Mouse (Mus musculus): ENCODE results near the gene Ckmt2. TPM values are rescaled to one million over a fixed set of nuclear protein-coding genes. Genes with fewer than 3 reads are reported as not detected.
A peak's percentile ranks its signal among the peaks of the same experiment; 100 is the strongest.

The Ckmt2 gene
- polyA plus RNA-seq, 1 experiment: not detected

DNA sequence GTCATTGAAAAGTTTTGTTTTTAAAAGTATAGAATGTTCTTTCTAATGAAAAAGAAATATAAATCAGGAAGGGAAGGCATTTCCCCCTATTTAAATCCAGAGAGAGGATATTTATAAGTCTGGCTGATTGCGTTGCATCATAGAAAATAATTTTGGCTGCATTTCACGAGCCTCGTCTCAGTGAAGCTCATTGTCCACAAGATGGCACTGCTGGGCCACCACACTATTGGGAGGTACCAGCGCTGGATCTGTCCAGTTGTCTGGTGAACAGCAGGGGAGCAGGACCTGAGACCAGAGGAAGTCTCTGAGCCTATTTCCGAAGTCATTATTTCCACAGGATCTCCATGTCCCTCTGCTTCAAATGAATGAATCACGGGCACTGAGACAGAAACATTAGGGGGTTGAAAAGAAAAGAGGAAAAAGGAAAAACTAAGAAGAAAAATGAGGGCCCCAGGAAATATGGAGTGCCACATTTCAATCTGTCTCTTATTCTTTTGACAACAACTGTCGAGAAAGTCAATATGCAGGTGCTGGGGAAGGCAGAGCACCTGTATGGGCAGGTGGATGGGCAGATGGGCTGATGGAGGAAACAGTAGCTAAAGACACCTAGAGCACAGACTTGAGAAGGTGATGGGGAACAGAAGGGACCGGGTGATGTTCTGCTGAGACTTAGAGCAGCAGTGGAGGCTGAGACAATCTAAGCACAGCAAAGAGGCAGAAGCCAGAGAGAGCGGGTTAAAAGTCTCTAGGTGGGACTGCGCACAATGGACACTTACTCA lies 31.7 kb upstream of the Ckmt2 start:
- Histone ChIP-seq H3K4me3 (ENCODE audit: insufficient read depth, low read depth, low read length) (no peak overlapping the region), H3K4me1 (ENCODE audit: control insufficient read depth, insufficient read depth, low read length) (no peaks in the 10 kb centered on the region), H3K27ac (ENCODE audit: insufficient read depth, low read depth, low read length) (no peak overlapping the region)
- TF ChIP-seq POLR2A (IDR thresholded peaks at IDR 0.05; ENCODE audit: insufficient read depth, low read depth, low read length) (no peak), CTCF (IDR thresholded peaks at IDR 0.05; ENCODE audit: insufficient read depth, low read depth, low read length) (peak; percentile 58; the same call in 1 of the 2 replicates)
- 33% methylated on average over 10 of the region's 10 CpGs for WGBS

DNA sequence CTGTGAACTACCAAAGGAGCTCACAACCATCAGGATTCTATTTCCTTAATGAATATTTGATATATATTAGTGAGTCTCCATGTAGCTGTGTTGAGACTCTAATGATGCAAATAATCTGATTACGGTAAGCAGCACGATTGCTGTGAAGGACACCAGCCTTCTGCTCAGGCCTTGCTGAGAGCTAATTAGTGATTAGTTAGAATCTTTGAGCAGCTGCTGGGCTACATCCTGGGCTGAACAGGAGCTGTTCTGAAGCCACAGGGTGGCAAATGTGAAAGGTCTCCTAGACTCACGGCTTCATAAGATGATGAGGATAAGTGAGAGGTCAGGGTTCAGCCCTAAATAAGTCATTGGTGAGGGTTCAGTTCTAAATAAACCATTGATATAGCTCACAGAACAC lies 29.7 kb upstream of the Ckmt2 start:
- WGBS: 50% methylated on average over 3 of the region's 3 CpGs
- Histone ChIP-seq H3K27ac (ENCODE audit: insufficient read depth, low read depth, low read length) (no peak overlapping the region), H3K4me1 (ENCODE audit: control insufficient read depth, insufficient read depth, low read length) (no peaks in the 10 kb centered on the region), H3K4me3 (ENCODE audit: insufficient read depth, low read depth, low read length) (no peak overlapping the region)
- TF ChIP-seq CTCF (IDR thresholded peaks at IDR 0.05; ENCODE audit: insufficient read depth, low read depth, low read length): no peak
- no peak for TF ChIP-seq POLR2A (IDR thresholded peaks at IDR 0.05; ENCODE audit: insufficient read depth, low read depth, low read length)

DNA sequence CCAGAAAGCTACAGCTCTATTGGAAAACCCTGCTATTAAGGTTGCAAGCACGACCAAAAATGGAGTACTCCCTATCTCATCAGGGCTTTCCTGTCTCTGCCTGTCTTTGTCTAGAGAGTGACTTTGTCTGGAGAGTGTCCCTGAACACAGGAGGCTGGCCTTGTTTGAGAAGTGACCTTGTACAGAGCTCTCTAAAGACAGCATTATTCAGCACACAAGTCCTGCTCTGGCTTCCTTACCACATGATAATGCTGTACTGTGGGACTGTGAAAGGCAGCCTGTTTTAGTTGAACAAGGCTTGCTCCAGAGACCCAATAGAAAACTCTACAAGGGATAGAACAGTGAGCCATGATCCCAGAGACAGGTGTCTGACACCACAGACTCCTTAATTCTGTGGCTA lies 19.8 kb upstream of the Ckmt2 start:
- 39% methylated on average over 1 of the region's 1 CpGs for WGBS
- no peaks in the 10 kb centered on the region for H3K4me1 ChIP-seq (ENCODE audit: control insufficient read depth, insufficient read depth, low read length)
- H3K27ac ChIP-seq (ENCODE audit: insufficient read depth, low read depth, low read length): no peak overlapping the region
- H3K4me3 ChIP-seq (ENCODE audit: insufficient read depth, low read depth, low read length): no peak overlapping the region
- no peak for TF ChIP-seq CTCF (IDR thresholded peaks at IDR 0.05; ENCODE audit: insufficient read depth, low read depth, low read length)
- TF ChIP-seq POLR2A (IDR thresholded peaks at IDR 0.05; ENCODE audit: insufficient read depth, low read depth, low read length): no peak

DNA sequence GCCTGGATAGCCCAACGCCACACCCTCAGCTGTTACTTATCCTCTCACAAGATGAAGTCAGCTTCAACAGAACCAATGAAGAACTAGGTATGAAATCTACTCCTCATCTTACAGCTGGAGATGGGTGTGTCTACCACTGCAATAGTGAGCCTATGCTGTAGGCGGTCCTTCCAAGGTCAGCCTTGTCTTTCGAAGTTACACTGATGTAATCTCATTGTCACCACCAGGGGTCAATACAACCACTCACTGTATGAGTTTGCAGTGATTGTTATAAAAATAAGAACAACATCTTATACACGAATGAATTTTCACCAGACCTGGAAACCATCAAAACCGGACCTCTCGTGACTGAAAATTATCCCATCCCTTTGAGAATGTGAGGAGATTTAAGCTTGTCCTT lies 16.4 kb upstream of the Ckmt2 start:
- TF ChIP-seq POLR2A (IDR thresholded peaks at IDR 0.05; ENCODE audit: insufficient read depth, low read depth, low read length) (no peak), CTCF (IDR thresholded peaks at IDR 0.05; ENCODE audit: insufficient read depth, low read depth, low read length) (no peak)
- 73% methylated on average over 6 of the region's 6 CpGs for WGBS

DNA sequence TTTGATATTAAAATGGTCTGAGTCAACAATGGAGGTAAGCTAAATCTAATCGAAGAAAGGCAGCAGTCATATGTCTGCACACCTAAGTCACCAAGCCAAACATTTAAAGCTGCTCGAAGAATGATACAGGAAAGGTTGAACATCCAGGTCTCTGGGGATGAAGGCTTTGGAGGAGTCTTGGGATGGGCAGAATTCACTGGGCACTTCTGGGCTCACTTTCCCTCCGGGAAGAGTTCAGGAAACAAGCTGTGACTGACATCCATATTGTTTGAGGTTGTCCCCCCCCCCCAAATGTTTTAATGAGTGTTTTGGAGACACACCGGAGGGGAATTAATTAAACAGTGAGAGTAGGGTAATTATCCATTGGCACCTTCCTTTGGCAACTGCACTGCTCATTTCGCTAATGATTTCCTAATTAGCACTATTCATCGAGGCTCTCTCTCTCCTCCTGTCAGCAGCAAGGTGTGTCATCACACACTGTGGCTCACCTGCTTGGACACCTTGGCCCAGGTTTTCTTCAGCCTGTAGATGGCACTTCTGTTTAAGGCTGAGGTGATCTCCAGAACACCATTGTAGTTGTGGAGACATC lies 13.4 kb upstream of the Ckmt2 start:
- Histone ChIP-seq H3K4me1 (ENCODE audit: control insufficient read depth, insufficient read depth, low read length) (no peaks in the 10 kb centered on the region), H3K27ac (ENCODE audit: insufficient read depth, low read depth, low read length) (no peak overlapping the region), H3K4me3 (ENCODE audit: insufficient read depth, low read depth, low read length) (no peak overlapping the region)
- TF ChIP-seq POLR2A (IDR thresholded peaks at IDR 0.05; ENCODE audit: insufficient read depth, low read depth, low read length): no peak
- TF ChIP-seq CTCF (IDR thresholded peaks at IDR 0.05; ENCODE audit: insufficient read depth, low read depth, low read length): no peak
- WGBS: 55% methylated on average over 6 of the region's 6 CpGs

More for the DNA sequence above, 16.4 kb upstream of the Ckmt2 start:
- Histone ChIP-seq H3K4me3 (ENCODE audit: insufficient read depth, low read depth, low read length) (no peak overlapping the region), H3K27ac (ENCODE audit: insufficient read depth, low read depth, low read length) (no peak overlapping the region), H3K4me1 (ENCODE audit: control insufficient read depth, insufficient read depth, low read length) (no peaks in the 10 kb centered on the region)

DNA sequence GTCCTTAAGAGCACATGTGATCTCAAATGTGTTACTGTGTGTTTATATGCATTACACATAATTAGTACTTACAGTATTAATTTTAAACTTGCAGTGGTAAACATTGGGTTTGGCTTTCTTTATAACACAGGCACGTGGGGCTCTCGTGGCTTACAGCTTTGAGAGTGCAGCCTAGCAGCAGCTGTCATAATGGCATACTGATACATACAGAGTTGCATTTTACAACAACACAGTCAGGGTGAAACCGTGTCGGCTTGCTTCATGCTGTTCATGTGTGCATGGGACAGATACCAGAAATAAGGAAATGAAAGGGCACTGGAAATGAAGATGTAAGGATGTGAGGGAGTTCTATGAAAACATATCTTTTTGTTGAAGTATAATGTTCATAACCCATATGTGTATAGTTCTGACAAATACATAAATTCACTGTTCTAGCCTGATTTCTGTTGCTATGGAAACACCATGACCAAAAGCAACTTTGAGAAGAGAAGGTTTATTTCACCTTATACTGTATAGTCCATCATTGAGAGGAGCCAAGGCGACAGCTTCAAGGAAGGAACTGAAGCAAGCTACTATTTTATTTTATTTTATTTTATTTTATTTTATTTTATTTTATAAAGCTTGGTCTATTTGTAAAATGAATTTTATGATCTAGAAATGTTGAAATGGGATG lies 8.2 kb upstream of the Ckmt2 start:
- TF ChIP-seq CTCF (IDR thresholded peaks at IDR 0.05; ENCODE audit: insufficient read depth, low read depth, low read length) (no peak), POLR2A (IDR thresholded peaks at IDR 0.05; ENCODE audit: insufficient read depth, low read depth, low read length) (no peak)
- H3K4me1 ChIP-seq (ENCODE audit: control insufficient read depth, insufficient read depth, low read length): no peaks in the 10 kb centered on the region
- no peak overlapping the region for H3K27ac ChIP-seq (ENCODE audit: insufficient read depth, low read depth, low read length)
- 55% methylated on average over 5 of the region's 5 CpGs for WGBS
- no peak overlapping the region for H3K4me3 ChIP-seq (ENCODE audit: insufficient read depth, low read depth, low read length)

DNA sequence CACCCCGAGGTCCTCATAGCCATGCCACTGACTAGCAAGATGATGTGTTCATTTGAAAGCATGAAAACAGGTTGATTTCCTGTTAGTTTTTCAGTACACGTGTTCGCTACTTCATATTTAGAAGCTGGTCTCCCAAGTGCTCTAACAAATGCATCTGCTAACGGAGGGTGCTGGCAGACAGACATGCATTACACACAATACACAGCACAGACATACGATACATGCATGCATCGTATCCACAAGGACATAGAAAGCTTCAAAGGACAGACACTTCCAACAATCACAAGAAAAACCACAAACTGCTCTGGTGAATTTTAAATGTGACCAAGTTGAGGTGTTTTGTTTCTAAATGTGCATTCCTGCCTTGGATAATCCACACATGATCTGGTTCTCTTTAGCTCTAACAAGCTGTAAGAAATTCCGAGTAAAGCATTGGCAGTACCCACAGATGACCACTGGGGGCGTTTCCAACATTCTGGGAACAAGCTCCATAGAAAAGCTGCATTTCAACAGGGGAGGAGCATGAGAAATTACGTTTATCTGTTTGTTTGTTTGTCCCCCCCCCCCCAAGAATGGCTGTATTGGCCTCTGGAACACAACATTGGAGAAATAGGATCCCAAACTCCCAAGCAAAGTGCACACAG lies 5.3 kb upstream of the Ckmt2 start:
- no peaks in the 10 kb centered on the region for H3K4me1 ChIP-seq (ENCODE audit: control insufficient read depth, insufficient read depth, low read length)
- TF ChIP-seq POLR2A (IDR thresholded peaks at IDR 0.05; ENCODE audit: insufficient read depth, low read depth, low read length) (no peak), CTCF (IDR thresholded peaks at IDR 0.05; ENCODE audit: insufficient read depth, low read depth, low read length) (no peak; the same call in 1 of the 2 replicates)
- 58% methylated on average over 9 of the region's 9 CpGs for WGBS
- H3K27ac ChIP-seq (ENCODE audit: insufficient read depth, low read depth, low read length): no peak overlapping the region
- no peak overlapping the region for H3K4me3 ChIP-seq (ENCODE audit: insufficient read depth, low read depth, low read length)

DNA sequence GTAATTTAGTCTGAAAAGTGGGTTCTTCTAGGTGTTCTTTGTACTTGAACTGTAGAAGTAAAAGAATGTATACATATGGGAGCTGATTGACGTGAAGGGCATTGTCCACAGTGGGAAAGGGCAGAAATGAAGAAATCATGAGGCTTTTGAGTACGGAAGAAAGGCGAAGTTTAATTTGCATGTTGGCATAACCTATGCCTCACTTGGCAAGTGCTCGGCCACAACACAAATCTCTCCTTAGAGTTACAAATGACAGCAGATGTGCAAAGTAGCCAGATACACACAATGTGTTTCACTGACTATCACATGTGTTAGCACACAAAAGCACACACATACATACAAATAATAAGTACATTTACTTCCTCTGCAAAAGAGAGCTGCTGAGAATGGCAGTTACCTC lies 3.6 kb upstream of the Ckmt2 start:
- WGBS: 60% methylated on average over 4 of the region's 4 CpGs
- no peak for TF ChIP-seq POLR2A (IDR thresholded peaks at IDR 0.05; ENCODE audit: insufficient read depth, low read depth, low read length)
- TF ChIP-seq CTCF (IDR thresholded peaks at IDR 0.05; ENCODE audit: insufficient read depth, low read depth, low read length): no peak
- Histone ChIP-seq H3K4me1 (ENCODE audit: control insufficient read depth, insufficient read depth, low read length) (no peaks in the 10 kb centered on the region), H3K4me3 (ENCODE audit: insufficient read depth, low read depth, low read length) (no peak overlapping the region), H3K27ac (ENCODE audit: insufficient read depth, low read depth, low read length) (no peak overlapping the region)

All from olfactory bulb, adult 2 months (tissue).